Mouse (Mus musculus) c-Kit-positive CD71-positive TER-119-positive erythroid progenitor cells, embryonic 14.5 days (primary cell): ENCODE results near the gene Plxdc2.
A peak's percentile ranks its signal among the peaks of the same experiment; 100 is the strongest.

Experiments used
- DNase-seq: peaks from one replicate; pipeline ENCODE4 v3.0.0-alpha.2; 2013; ENCODE audit warnings: low spot score

Plxdc2 gene

GRCm38 (mm10) chr2:16571169-16571751, 215.2 kb downstream of the Plxdc2 start:
- no peak for DNase-seq

DNA sequence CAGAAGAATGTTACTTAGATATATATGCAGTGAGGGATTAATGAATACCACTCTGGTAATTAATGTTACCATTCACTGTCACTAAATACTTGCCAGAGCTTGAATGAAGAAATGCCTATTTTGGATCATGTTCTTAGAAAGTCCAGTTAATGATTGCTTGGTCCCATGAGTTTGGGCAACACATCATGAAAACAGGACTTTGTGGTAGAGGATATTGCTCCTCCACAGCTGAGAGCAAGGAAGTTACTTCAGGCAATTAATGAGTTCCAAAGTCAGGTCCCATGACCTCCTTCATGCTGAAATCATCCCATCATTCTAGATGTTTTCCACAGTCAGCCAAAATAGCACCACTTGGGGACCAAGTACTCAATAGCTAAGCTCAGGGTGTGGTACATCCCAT, 220.5 kb downstream of the Plxdc2 start:
- DNase-seq: no peak

DNA sequence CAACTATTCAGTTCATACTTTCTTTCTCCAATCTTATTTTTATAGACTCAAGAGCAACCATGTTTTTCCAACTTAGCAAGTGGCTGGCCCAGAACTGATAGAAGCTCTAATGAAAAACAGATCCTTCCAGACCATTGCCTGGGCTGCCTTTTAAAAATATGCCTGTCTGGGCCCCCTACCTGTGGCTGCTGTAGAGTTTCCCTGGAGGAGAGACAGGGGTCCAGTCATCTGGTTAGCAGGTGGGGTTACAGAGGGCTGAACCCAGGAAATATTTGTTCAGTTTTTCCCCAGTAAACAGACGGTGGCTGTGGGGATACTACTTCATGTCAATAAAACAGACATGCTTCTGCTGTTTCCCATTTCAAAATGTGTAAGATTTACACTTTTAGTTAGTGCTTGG, 222.0 kb downstream of the Plxdc2 start:
- DNase-seq: no peak

DNA sequence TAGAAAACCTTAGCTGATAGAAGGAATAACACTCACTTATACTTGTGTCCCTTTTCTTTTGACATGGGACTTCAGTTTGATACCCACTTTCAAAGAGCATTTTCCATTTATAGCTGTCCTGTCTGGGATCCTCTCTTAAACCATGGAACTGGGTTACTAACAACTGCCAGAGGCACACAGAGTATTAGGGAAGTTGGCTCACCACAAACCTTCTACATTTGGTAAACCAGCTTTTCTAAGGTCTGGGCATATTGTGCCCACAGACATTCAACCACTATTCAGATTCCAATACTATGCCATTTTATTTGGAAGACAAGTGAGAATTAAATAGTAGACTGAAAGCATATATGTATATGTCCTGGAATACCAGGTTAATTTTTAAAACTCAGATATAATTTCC, 232.4 kb downstream of the Plxdc2 start:
- DNase-seq: no peak

DNA sequence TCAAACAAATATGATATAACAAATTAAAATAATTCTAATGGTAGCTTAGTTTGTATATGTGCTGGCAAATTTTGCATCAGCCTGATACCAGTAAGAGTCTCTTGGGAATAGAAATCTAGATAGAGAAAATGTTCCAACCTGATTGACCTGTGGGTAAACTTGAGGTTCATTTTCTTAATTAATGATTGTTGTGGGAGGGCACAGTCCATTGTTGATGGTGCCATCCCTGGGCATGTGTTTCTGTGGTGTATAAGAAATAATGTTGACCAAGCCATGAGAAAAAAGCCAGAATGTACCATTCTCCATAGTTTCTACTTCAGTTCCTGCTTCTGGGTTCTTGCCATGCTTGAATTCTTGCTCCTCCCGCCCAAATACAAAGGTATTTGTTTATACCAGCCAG, 239.3 kb downstream of the Plxdc2 start:
- DNase-seq: no peak

DNA sequence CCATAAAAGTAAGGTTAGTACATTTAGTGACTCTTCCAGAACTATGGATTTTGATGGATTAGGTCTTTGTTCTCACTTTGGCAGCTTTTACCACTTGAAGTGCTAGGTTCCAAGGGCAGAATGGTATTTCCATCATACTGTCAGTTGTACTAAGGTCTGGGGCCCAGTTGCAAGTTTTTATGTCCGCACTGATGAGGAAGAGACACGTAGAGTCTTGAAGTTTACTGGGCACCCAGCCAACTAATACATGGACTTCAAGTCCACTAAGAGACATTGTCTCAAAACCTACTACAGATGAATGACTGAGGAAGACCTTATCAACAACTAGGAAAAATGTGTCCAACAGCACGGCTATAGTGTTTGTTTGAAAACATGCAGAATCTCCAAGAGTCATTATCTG, 242.1 kb downstream of the Plxdc2 start:
- DNase-seq: no peak

GRCm38 (mm10) chr2:16604291-16604690, 248.2 kb downstream of the Plxdc2 start:
- no peak for DNase-seq

GRCm38 (mm10) chr2:16607792-16608586, 251.9 kb downstream of the Plxdc2 start:
- no peak for DNase-seq

GRCm38 (mm10) chr2:16642061-16642460, 286.0 kb downstream of the Plxdc2 start:
- no peak for DNase-seq

- no peak for DNase-seq
These were observed 295.6 kb downstream of the Plxdc2 start for GRCm38 (mm10) chr2:16651713-16652112.

DNA sequence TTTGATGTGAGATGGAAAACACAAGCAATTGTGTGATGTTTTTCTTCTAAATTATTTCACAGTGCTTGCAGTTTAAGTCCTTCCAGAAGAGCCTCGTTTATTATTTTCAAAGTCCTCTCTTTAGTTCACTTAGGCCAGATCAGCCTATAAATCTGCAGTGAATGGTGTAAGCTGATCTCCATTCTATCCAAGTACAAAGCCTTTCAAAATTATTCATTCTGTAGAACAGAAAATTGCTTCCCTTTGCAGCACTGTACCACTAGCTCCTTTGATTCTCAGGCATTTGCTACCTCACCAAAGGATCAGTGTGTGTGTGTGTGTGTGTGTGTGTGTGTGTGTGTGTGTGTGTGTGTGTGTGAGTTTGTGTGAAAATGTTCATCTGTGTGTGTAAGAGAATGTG, 308.4 kb downstream of the Plxdc2 start:
- no peak for DNase-seq

DNA sequence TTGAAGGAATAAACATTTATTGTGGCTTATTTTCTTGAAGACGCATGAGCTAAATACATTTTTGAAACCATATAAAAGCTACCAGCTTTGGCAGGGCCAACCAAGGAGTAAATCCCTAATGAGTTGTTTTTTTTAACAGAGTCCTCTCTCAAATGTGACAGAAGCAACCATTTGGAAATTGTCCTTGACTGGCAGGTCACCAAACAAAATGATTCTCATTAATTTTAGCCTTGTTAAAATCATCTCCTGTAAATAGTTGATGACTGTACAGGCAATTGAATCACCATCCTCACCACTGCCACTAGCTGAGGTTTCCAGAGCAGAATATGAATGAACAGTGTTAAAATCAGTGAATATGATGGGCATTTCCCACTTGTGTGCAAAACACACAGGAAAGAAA, 312.3 kb downstream of the Plxdc2 start:
- DNase-seq: no peak

GRCm38 (mm10) chr2:16682905-16683304, 326.8 kb downstream of the Plxdc2 start:
- DNase-seq: no peak

GRCm38 (mm10) chr2:16683739-16684138, 327.6 kb downstream of the Plxdc2 start:
- DNase-seq: no peak

GRCm38 (mm10) chr2:16684529-16684928, 328.4 kb downstream of the Plxdc2 start:
- DNase-seq: no peak

GRCm38 (mm10) chr2:16696390-16696789, 340.3 kb downstream of the Plxdc2 start:
- no peak for DNase-seq

GRCm38 (mm10) chr2:16697181-16697580, 341.1 kb downstream of the Plxdc2 start:
- no peak for DNase-seq

DNA sequence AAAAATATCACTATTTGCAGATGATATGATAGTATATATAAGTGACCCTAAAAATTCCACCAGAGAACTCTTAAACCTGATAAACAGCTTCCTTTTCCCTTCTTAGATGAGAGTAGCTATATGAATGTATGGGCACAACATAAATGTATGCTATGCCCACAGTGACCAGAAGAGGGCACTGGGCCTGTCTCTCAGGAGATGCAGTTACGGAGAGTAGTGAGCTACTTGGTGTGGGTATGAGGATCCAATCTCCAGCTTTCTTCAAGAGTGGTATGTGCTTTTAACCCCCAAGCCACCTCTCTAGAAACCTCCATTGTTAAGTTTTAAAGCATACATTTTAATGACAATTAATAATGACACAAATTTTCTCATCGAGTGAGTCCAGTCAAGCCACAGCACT, 350.1 kb downstream of the Plxdc2 start:
- DNase-seq: peak; percentile 2

DNA sequence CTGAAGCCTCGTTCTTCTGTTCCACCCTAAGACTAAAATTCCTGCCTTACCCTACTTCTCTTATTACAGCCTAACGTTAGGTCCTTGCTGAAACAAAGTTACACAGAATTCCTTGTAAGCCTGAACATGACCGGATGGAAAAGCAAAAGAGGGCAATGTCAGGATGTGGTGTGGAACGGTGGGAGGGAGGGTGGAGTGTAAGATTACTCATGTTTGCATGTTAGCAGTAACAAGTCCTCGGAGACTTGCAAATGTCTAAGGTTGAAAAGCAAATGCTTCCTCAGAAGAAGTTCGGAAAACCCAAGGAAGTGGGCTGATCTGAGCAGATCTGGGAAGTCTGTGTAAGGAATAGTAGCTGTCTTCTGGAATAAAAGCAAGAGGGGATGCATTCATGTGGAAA, 353.8 kb downstream of the Plxdc2 start:
- no peak for DNase-seq

GRCm38 (mm10) chr2:16731033-16731432, 374.9 kb downstream of the Plxdc2 start:
- DNase-seq: no peak

GRCm38 (mm10) chr2:16734381-16734780, 378.3 kb downstream of the Plxdc2 start:
- DNase-seq: no peak

- DNase-seq: no peak
These were observed 382.1 kb downstream of the Plxdc2 start for GRCm38 (mm10) chr2:16738241-16738640.

GRCm38 (mm10) chr2:16741813-16742212, 385.7 kb downstream of the Plxdc2 start:
- no peak for DNase-seq

DNA sequence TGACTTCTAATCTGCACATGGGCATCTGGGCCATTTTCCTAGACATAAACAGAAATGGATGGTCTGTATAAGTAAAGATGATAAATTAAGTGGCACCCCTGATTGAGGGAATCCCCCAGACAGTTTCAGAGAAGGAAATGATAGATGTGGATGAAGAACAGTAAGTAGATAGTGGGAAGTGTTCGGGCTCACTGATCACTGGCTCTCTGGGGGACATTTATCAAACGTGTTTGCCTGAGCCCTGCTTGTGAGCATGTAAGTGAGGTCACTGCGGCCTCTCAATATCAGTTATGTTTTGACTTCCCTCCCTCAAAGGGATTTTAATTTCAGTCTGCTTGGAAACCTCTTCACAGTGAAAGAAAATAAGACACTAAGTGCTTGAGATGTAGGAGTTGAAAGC, 387.5 kb downstream of the Plxdc2 start:
- DNase-seq: no peak
